Mouse (Mus musculus): ENCODE measurements around the gene Lrrc63.

DNA sequence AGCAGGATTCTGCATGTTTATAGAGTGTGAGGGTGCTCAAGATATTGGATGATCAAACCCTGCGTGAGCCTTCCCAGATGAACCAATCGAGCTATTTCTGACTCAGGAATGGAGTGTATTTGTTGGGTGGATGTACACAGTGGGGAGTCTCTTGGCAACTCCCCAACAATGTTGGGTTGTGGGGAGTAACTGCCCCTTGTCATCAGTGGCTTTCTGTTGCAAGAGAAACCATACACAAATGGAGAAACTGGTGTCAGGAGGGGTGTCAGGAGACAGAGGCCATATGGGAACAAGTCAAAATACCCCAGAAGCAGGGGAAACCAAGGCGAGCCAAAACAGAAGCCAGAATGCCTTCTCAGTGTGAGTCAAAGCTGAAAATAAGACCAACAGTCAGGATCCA, 20.5 kb upstream of the Lrrc63 start:
- TF ChIP-seq CTCF (conservative IDR thresholded peaks at IDR 0.05; ENCODE audit: low read length) (no peak), POU5F1 (IDR thresholded peaks at IDR 0.05; ENCODE audit: borderline replicate concordance, low read length) (no peak)
